Mouse (Mus musculus) liver, embryonic 15.5 days (tissue): Measurements from ENCODE around the gene Bub3. TPM values are rescaled to one million over a fixed set of nuclear protein-coding genes. Genes with fewer than 3 reads are reported as not detected.

Experiments
- ATAC-seq: fragments of 200-750 bp; cut with Nextera tagmentation; 2 replicates; pipeline ENCODE4 v1.8.0; 2017; ENCODE audit warnings: moderate number of reproducible peaks, mild to moderate bottlenecking, moderate library complexity; ENCODE audit not compliant: insufficient read depth
- H3K27ac ChIP-seq: fragments of 300-500 bp; sonication (generic); replicated peaks from 2 replicates; pipeline ENCODE4 v1.5.1; 2015; ENCODE audit warnings: mild to moderate bottlenecking, inconsistent platforms
- H3K27me3 ChIP-seq: fragments of 300-500 bp; sonication (generic); 2 replicates; pipeline ENCODE4 v1.6.1; 2015; ENCODE audit warnings: mild to moderate bottlenecking, inconsistent platforms
- H3K36me3 ChIP-seq: fragments of 300-500 bp; sonication (generic); replicated peaks from 2 replicates; pipeline ENCODE4 v1.6.1; 2015; ENCODE audit warnings: moderate library complexity, mild to moderate bottlenecking, inconsistent platforms
- H3K4me1 ChIP-seq: fragments of 300-500 bp; sonication (generic); replicated peaks from 2 replicates; pipeline ENCODE4 v1.6.1; 2015; ENCODE audit warnings: inconsistent platforms
- H3K4me2 ChIP-seq: fragments of 300-500 bp; sonication (generic); 2 replicates; pipeline ENCODE4 v1.6.1; 2015; ENCODE audit warnings: moderate library complexity, mild to moderate bottlenecking, inconsistent platforms
- H3K4me3 ChIP-seq: fragments of 300-500 bp; sonication (generic); replicated peaks from 2 replicates; pipeline ENCODE4 v1.5.1; 2015; ENCODE audit warnings: mild to moderate bottlenecking, inconsistent platforms
- H3K9ac ChIP-seq: fragments of 300-500 bp; sonication (generic); 2 replicates; pipeline ENCODE4 v1.6.1; 2015; ENCODE audit warnings: moderate library complexity, mild to moderate bottlenecking, inconsistent platforms
- H3K9me3 ChIP-seq: fragments of 300-500 bp; sonication (generic); replicated peaks from 2 replicates; pipeline ENCODE4 v1.6.1; 2016; ENCODE audit warnings: inconsistent platforms
- WGBS: fragments of 180-500 bp; shearing (Covaris S2); methylation state at CpG from one replicate; pipeline ENCODE4 v1.1.7; 2015; ENCODE audit warnings: mixed read lengths; ENCODE audit not compliant: insufficient replicate concordance; 5-methylcytosine and 5-hydroxymethylcytosine counted together
- polyA plus RNA-seq: library from polyadenylated mRNA; unstranded; fragments of >200 nt; fragmentation: Nextera tagmentation; extraction: Ambion mirVana; gene quantifications from 2 replicates; pipeline ENCODE4 v1.2.1, GENCODE M21; 2015

The Bub3 gene
- polyA plus RNA-seq, 1 experiment from 2014 or later, result 107 TPM

GRCm38 (mm10) chr7:131609677-131610076 is 49.7 kb downstream of the Bub3 start:
- H3K4me2 ChIP-seq, result no peak overlapping the region
- no peak for ATAC-seq
- H3K9me3 ChIP-seq, result no peaks in the 10 kb centered on the region
- no peaks in the 10 kb centered on the region for H3K4me1 ChIP-seq
- no peaks in the 10 kb centered on the region for H3K36me3 ChIP-seq
- H3K27ac ChIP-seq, result no peak overlapping the region
- WGBS, result 30% methylated on average over 7 of the region's 7 CpGs
- no peaks in the 10 kb centered on the region for H3K27me3 ChIP-seq
- H3K4me3 ChIP-seq, result no peak overlapping the region
- no peak overlapping the region for H3K9ac ChIP-seq

Other genes starting within 250 kb of the Bub3 start
- not detected in 2 replicates for gene Cuzd1, start 237.9 kb upstream of the Bub3 start, polyA plus RNA-seq
- not detected in 2 replicates for gene Fam24b, start 230.7 kb upstream of the Bub3 start, polyA plus RNA-seq
- not detected in 2 replicates for gene Fam24a, start 226.4 kb upstream of the Bub3 start, polyA plus RNA-seq
- 7.2 and 8.6 TPM in 2 replicates for gene 2310057M21Rik, start 197.5 kb upstream of the Bub3 start, polyA plus RNA-seq
- 19.1 and 19.9 TPM in 2 replicates for gene Pstk, start 189.1 kb upstream of the Bub3 start, polyA plus RNA-seq
- gene Ikzf5, start 149.7 kb upstream of the Bub3 start, polyA plus RNA-seq, result 9.3 and 11.5 TPM in 2 replicates
- 33.3 and 35.8 TPM in 2 replicates for gene Acadsb, start 149.6 kb upstream of the Bub3 start, polyA plus RNA-seq
- gene Hmx3, start 17.4 kb upstream of the Bub3 start, polyA plus RNA-seq, result not detected in 2 replicates
- not detected in 2 replicates for gene Hmx2, start 11.4 kb upstream of the Bub3 start, polyA plus RNA-seq